Mouse (Mus musculus) kidney, embryonic 15.5 days (tissue): ENCODE measurements at regions not wholly inside any gene's neighbourhood (a gene's known extent, or its start where the extent isn't known, plus 50 kb on each side); places are given as distances from the start of the nearest gene placed in this dataset.

Experiments used
- ATAC-seq: fragments of 200-750 bp; cut with Nextera tagmentation; replicated peaks from 2 replicates; pipeline ENCODE4 v1.8.0; 2017; ENCODE audit warnings: moderate TSS enrichment; ENCODE audit not compliant: low FRiP score
- H3K27ac ChIP-seq: fragments of 300-500 bp; sonication (generic); 2 replicates; pipeline ENCODE4 v1.5.1; 2015; ENCODE audit warnings: mild to moderate bottlenecking, inconsistent platforms
- H3K27me3 ChIP-seq: fragments of 300-500 bp; sonication (generic); 2 replicates; pipeline ENCODE4 v1.6.1; 2015; ENCODE audit warnings: inconsistent platforms
- H3K36me3 ChIP-seq: fragments of 300-500 bp; sonication (generic); 2 replicates; pipeline ENCODE4 v1.6.1; 2015; ENCODE audit warnings: inconsistent platforms
- H3K4me1 ChIP-seq: fragments of 300-500 bp; sonication (generic); 2 replicates; pipeline ENCODE4 v1.6.1; 2015; ENCODE audit warnings: inconsistent platforms
- H3K4me2 ChIP-seq: fragments of 300-500 bp; sonication (generic); 2 replicates; pipeline ENCODE4 v1.6.1; 2015; ENCODE audit warnings: moderate library complexity, mild to moderate bottlenecking, inconsistent platforms
- H3K4me3 ChIP-seq: fragments of 300-500 bp; sonication (generic); replicated peaks from 2 replicates; pipeline ENCODE4 v1.5.1; 2015; ENCODE audit warnings: mild to moderate bottlenecking, inconsistent platforms
- H3K9ac ChIP-seq: fragments of 300-500 bp; sonication (generic); 2 replicates; pipeline ENCODE4 v1.6.1; 2015; ENCODE audit warnings: mild to moderate bottlenecking, inconsistent platforms
- H3K9me3 ChIP-seq: fragments of 300-500 bp; sonication (generic); replicated peaks from 2 replicates; pipeline ENCODE4 v1.6.1; 2016; ENCODE audit warnings: inconsistent platforms
- whole genome bisulfite sequencing: fragments of 180-500 bp; shearing (Covaris S2); methylation state at CpG from one replicate; pipeline ENCODE4 v1.1.7; 2015; ENCODE audit warnings: mixed read lengths; 5-methylcytosine and 5-hydroxymethylcytosine counted together

- ATAC-seq = peak; percentile 50
- Histone ChIP-seq H3K27ac (no peak overlapping the region), H3K9me3 (no peaks in the 10 kb centered on the region), H3K27me3 (no peaks in the 10 kb centered on the region), H3K36me3 (no peaks in the 10 kb centered on the region), H3K4me2 (no peak overlapping the region), H3K4me3 (no peak overlapping the region), H3K4me1 (peaks cover 14% of the 10 kb centered on the region), H3K9ac (no peak overlapping the region)
- 37% methylated on average over 8 of the region's 8 CpGs for WGBS
These were observed 58.8 kb upstream of the Thy1 start for GRCm38 (mm10) chr9:43984181-43985062.

GRCm38 (mm10) chr9:43987957-43988356 lies 55.2 kb upstream of the Thy1 start:
- no peaks in the 10 kb centered on the region for H3K27me3 ChIP-seq
- no peak overlapping the region for H3K4me3 ChIP-seq
- H3K4me2 ChIP-seq = no peak overlapping the region
- no peaks in the 10 kb centered on the region for H3K9me3 ChIP-seq
- no peak overlapping the region for H3K27ac ChIP-seq
- WGBS = 92% methylated on average over 6 of the region's 6 CpGs
- H3K9ac ChIP-seq = no peak overlapping the region
- no peak for ATAC-seq
- H3K36me3 ChIP-seq = no peaks in the 10 kb centered on the region
- H3K4me1 ChIP-seq = peaks cover 38% of the 10 kb centered on the region

GRCm38 (mm10) chr9:43988981-43989860 lies 54.0 kb upstream of the Thy1 start:
- no peak overlapping the region for H3K4me3 ChIP-seq
- peak overlapping the region; percentile 56 for H3K27ac ChIP-seq
- H3K4me1 ChIP-seq = peaks cover 50% of the 10 kb centered on the region
- no peaks in the 10 kb centered on the region for H3K27me3 ChIP-seq
- no peaks in the 10 kb centered on the region for H3K36me3 ChIP-seq
- no peak for ATAC-seq
- H3K9me3 ChIP-seq = no peaks in the 10 kb centered on the region
- no peak overlapping the region for H3K4me2 ChIP-seq
- H3K9ac ChIP-seq = no peak overlapping the region
- WGBS = 35% methylated on average over 13 of the region's 13 CpGs

GRCm38 (mm10) chr9:43990124-43990523 lies 53.1 kb upstream of the Thy1 start:
- ATAC-seq = no peak
- Histone ChIP-seq H3K27ac (peak overlapping the region; percentile 56), H3K27me3 (no peaks in the 10 kb centered on the region), H3K36me3 (no peaks in the 10 kb centered on the region), H3K4me1 (peaks cover 55% of the 10 kb centered on the region), H3K9ac (no peak overlapping the region), H3K4me3 (no peak overlapping the region), H3K4me2 (no peak overlapping the region), H3K9me3 (no peaks in the 10 kb centered on the region)
- WGBS = 66% methylated on average over 11 of the region's 11 CpGs

GRCm38 (mm10) chr9:43993221-43993976 lies 49.8 kb upstream of the Thy1 start:
- Histone ChIP-seq H3K4me2 (peak overlapping the region; percentile 20), H3K27me3 (no peaks in the 10 kb centered on the region), H3K9me3 (no peaks in the 10 kb centered on the region), H3K36me3 (no peaks in the 10 kb centered on the region), H3K4me1 (peaks cover 52% of the 10 kb centered on the region), H3K4me3 (0 out of 2 replicates have a peak overlapping the region, but pooled peaks have one; percentile 14), H3K27ac (peak overlapping the region; percentile 87), H3K9ac (no peak overlapping the region)
- ATAC-seq = peak; percentile 89
- 5% methylated on average over 9 of the region's 9 CpGs for WGBS
